Mouse (Mus musculus) spleen, postnatal 36 days (tissue): ENCODE results near the gene Nxph3.

Experiments
- DNase-seq, 2 experiments: peaks; one replicate each; pipeline ENCODE4 v3.0.0; 2022; ENCODE audit warnings: low spot score in 2 of 2, mixed read lengths in 1 of 2

The Nxph3 gene

DNA sequence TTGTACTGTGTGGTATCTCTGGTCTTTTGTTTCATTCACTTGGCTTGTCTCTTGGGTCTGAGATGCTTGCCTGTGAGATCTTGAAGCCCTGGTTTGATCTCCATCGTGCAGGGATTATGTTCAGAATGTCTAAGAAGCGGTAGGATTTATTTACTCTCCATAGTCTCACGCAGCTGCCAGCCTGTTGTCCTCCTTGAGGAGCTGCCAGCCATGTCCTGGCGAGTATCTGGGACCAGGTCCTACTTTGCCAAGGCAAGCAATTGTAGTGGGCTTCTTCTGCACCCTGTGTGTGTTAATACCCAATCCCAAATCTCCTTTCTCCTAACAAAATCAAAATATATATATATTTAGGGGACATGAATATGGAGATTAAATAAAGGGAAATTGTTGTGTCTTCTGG, 21.4 kb downstream of the Nxph3 start:
- no peak for DNase-seq

- no peak for DNase-seq
These were observed 22.1 kb downstream of the Nxph3 start for GRCm38 (mm10) chr11:95492256-95492655.

GRCm38 (mm10) chr11:95490104-95490503, 24.3 kb downstream of the Nxph3 start:
- DNase-seq, result no peak

- no peak for DNase-seq
These were observed 27.1 kb downstream of the Nxph3 start for GRCm38 (mm10) chr11:95487237-95487636.

- no peak for DNase-seq
These were observed 28.7 kb downstream of the Nxph3 start for GRCm38 (mm10) chr11:95485634-95486033.

DNA sequence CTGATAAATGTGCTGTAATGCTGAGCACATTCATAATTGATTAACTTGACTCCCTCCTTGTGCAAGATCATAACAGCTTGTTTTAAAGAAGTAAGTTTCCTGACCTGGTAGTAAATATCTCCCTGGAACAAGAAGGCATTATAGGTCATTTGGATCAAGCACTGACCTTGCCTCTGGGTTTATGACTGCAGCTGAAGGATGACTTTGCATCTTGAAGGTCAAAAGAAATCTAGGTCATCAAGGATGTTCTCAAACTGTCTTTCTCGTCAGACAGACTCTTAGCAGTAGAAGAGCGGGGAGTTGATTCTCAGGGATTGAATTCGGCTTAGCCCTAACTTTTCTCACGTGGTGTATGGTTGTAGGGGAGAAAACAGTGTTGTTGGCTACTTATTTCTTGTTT, 33.7 kb downstream of the Nxph3 start:
- no peak for DNase-seq

GRCm38 (mm10) chr11:95479458-95479857, 34.9 kb downstream of the Nxph3 start:
- no peak for DNase-seq

- DNase-seq, result no peak
These were observed 38.0 kb downstream of the Nxph3 start for GRCm38 (mm10) chr11:95476323-95476722.

DNA sequence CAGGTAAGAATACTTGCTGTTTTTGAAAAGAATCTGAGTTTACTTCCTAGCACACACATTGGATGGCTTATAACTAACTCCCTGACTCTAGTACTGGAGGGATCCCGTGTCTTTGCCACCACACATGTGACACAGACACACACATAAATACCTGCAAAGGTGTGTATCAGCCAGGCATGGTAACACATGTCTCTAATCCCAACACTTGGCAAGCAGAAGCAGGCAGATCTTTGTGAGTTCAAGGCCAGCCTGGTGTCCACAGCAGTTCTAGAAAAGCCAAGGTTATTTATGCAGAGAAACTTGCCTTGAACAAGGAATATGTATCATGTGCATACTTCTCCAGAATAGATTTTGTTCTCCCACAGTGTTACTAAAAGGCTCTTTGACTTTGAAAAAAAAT, 40.9 kb downstream of the Nxph3 start:
- no peak for DNase-seq

DNA sequence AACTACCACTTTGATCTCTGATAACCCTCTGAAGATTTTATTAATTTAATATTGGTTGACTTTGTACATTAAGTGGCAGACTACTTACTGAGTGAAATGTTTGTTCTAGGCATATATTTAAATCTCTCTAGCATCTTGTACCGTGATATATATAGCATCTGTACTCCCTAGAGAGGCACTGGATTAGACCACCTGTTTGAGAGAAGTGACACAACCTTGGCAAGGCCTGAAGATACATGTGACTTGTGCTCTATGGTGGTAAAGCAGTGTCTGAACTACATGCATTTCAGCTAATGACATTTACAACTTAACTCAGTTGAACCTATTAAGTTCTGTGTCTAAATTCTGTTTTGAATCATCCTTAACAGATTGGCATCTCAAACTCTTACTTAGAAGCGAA, 41.4 kb downstream of the Nxph3 start:
- DNase-seq, result no peak

DNA sequence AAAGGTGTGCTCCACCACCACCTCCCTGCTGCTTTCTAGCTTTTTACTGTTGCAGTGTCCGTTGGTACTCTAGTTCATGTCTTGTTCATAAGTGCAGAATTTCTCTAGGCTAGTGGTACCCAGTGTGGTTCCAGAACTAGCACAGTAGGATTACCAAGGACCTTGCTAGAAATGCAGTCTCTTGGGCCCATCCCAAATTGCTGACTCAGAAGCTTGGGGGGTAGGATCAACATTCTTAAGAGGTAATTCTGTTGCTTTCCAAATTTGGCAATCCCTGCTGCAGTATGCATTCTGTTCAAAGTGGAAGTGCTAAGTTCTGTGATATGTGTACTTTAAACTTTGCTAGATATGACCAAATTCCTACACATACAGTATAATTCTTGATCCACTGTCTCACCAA, 46.6 kb downstream of the Nxph3 start:
- no peak for DNase-seq

DNA sequence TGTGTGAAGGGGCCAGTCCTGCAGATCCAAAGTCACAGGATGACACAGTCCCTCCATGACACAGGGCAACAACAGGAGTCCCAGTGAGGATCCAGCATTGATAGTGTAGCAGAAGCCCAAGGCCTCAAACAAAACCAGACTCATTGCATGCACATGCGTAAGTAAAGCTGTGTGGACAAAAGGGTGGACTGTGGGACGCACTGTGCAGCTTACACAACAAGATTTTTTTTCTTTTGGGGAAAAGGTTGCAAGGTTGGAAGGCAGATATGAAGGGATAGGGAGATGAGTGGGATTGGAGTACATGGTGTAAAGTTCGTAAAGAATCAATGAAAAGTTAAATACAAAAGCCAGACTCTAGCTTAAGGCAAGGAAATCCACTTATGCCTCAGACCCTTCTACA, 52.2 kb downstream of the Nxph3 start:
- no peak for DNase-seq

- no peak for DNase-seq
These were observed 53.5 kb downstream of the Nxph3 start for GRCm38 (mm10) chr11:95460872-95461271.
